Mouse (Mus musculus) testis, adult 2 months (tissue): ENCODE measurements around the gene Gm11564.

Experiments
- CTCF ChIP-seq: fragments of 200-500 bp; IDR thresholded peaks from 2 replicates; pipeline ENCODE4 v1.5.1; 2012; ENCODE audit warnings: low read depth, mild to moderate bottlenecking, inconsistent platforms, low read length, moderate library complexity; ENCODE audit not compliant: control insufficient read depth, insufficient read depth, insufficient replicate concordance
- POLR2A ChIP-seq: fragments of 200-500 bp; IDR thresholded peaks from 2 replicates; pipeline ENCODE4 v1.6.1; 2012; ENCODE audit warnings: low read depth, mild to moderate bottlenecking, inconsistent platforms, low read length, moderate library complexity; ENCODE audit not compliant: control insufficient read depth

- no peak for TF ChIP-seq POLR2A
- no peak for TF ChIP-seq CTCF
Measured at GRCm38 (mm10) chr11:99768410-99768809, 47.1 kb downstream of the Gm11564 start.
